Mouse (Mus musculus) forebrain, embryonic 11.5 days (tissue): ENCODE data around the gene Asic2. TPM values are rescaled to one million over a fixed set of nuclear protein-coding genes. Genes with fewer than 3 reads are reported as not detected.

ENCODE experiments used
- ATAC-seq: fragments of 200-750 bp; cut with Nextera tagmentation; replicated peaks from 2 replicates; pipeline ENCODE4 v1.8.0; 2017; ENCODE audit warnings: moderate TSS enrichment; ENCODE audit not compliant: low FRiP score
- DNase-seq: peaks from one replicate; pipeline ENCODE4 v3.0.0-alpha.2; 2017; ENCODE audit warnings: low spot score
- H3K27ac ChIP-seq: fragments of 300-500 bp; sonication (generic); 2 replicates; pipeline ENCODE4 v1.5.1; 2014; ENCODE audit warnings: low read depth, low read length
- H3K27me3 ChIP-seq: fragments of 300-500 bp; sonication (generic); 2 replicates; pipeline ENCODE4 v1.6.1; 2014; ENCODE audit warnings: mild to moderate bottlenecking, low read length, mixed read lengths; ENCODE audit not compliant: control insufficient read depth, insufficient read depth
- H3K36me3 ChIP-seq: fragments of 300-500 bp; sonication (generic); 2 replicates; pipeline ENCODE4 v1.6.1; 2014; ENCODE audit warnings: mild to moderate bottlenecking, low read length, moderate library complexity, mixed read lengths; ENCODE audit not compliant: control insufficient read depth, insufficient read depth
- H3K4me1 ChIP-seq: fragments of 300-500 bp; sonication (generic); replicated peaks from 2 replicates; pipeline ENCODE4 v1.6.1; 2014; ENCODE audit warnings: low read length, mixed read lengths; ENCODE audit not compliant: control insufficient read depth, insufficient read depth
- H3K4me2 ChIP-seq: fragments of 300-500 bp; sonication (generic); 2 replicates; pipeline ENCODE4 v1.6.1; 2014; ENCODE audit warnings: low read depth, mild to moderate bottlenecking, low read length, moderate library complexity, mixed read lengths; ENCODE audit not compliant: severe bottlenecking
- H3K4me3 ChIP-seq: fragments of 300-500 bp; sonication (generic); 2 replicates; pipeline ENCODE4 v1.5.1; 2014; ENCODE audit warnings: low read depth, low read length
- H3K9ac ChIP-seq: fragments of 300-500 bp; sonication (generic); 2 replicates; pipeline ENCODE4 v1.6.1; 2014; ENCODE audit warnings: low read length
- H3K9me3 ChIP-seq: fragments of 300-500 bp; sonication (generic); 2 replicates; pipeline ENCODE4 v1.6.1; 2016; ENCODE audit warnings: low read length, mixed read lengths; ENCODE audit not compliant: control insufficient read depth
- WGBS: fragments of 180-500 bp; shearing (Covaris S2); extraction: QIAGEN DNeasy Blood & Tissue Kit; methylation state at CpG from one replicate; pipeline ENCODE4 v1.1.7; 2014; 5-methylcytosine and 5-hydroxymethylcytosine counted together
- polyA plus RNA-seq: library from polyadenylated mRNA; unstranded; fragments of >200 nt; fragmentation: Nextera tagmentation; extraction: Ambion mirVana; gene quantifications from 2 replicates; pipeline ENCODE4 v1.2.1, GENCODE M21; 2014

The Asic2 gene
- polyA plus RNA-seq, 1 experiment from 2014 or later: 0.94 TPM

DNA sequence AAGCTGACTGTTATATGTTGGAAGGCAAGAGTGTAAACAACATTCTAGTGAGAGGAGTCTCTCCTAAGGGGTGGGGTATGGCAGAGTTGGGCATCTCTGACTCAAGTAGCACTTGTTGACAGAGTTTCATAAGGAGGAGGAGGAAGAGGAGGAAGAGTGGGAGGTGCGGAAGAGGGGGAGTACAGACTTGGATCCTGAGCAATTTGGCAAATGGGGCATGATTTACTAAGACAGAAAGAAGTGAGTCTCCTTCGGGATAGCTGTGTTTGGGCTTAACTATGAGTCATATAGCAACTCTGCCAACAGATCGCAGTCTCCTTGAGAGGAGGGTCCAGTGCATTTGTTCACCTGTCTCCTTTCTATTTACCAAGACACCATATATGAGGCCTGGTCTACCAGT lies 549.1 kb downstream of the Asic2 start:
- ATAC-seq: no peak
- Histone ChIP-seq H3K36me3 (no peaks in the 10 kb centered on the region), H3K9me3 (no peaks in the 10 kb centered on the region), H3K27ac (no peak overlapping the region), H3K4me2 (no peak overlapping the region), H3K4me1 (no peaks in the 10 kb centered on the region), H3K27me3 (no peaks in the 10 kb centered on the region), H3K4me3 (no peak overlapping the region), H3K9ac (no peak overlapping the region)
- DNase-seq: no peak
- 92% methylated on average over 3 of the region's 3 CpGs for WGBS

- ATAC-seq (no peak), DNase-seq (no peak)
- 99% methylated on average over 4 of the region's 4 CpGs for WGBS
- H3K4me3 ChIP-seq: no peak overlapping the region
- H3K4me2 ChIP-seq: no peak overlapping the region
- H3K27me3 ChIP-seq: no peaks in the 10 kb centered on the region
- no peak overlapping the region for H3K9ac ChIP-seq
- no peaks in the 10 kb centered on the region for H3K36me3 ChIP-seq
- no peaks in the 10 kb centered on the region for H3K9me3 ChIP-seq
- H3K4me1 ChIP-seq: no peaks in the 10 kb centered on the region
- H3K27ac ChIP-seq: no peak overlapping the region
These were observed 550.2 kb downstream of the Asic2 start for GRCm38 (mm10) chr11:81418027-81418426.

DNA sequence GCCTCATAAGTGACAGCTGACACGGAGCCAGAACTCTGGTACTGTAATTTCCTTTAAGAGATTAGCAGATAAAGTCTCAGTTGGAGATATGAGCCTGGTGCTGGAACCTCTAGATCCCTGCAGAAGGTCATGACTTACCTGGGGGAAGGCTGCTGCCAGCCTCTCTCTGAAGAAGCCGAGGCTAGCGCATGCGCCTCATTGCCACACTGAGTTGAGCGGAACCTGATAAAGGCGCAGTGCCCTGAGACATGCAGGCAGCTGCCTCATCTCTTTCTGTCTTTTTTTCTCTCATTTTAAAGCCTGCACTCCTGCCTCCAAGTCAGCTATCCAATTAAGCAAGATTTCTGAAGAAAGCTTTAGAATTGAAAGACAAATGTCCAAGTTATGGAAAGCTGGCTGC lies 551.9 kb downstream of the Asic2 start:
- WGBS: 79% methylated on average over 6 of the region's 6 CpGs
- H3K9me3 ChIP-seq: no peaks in the 10 kb centered on the region
- H3K27me3 ChIP-seq: no peaks in the 10 kb centered on the region
- no peak overlapping the region for H3K4me3 ChIP-seq
- H3K36me3 ChIP-seq: no peaks in the 10 kb centered on the region
- no peaks in the 10 kb centered on the region for H3K4me1 ChIP-seq
- no peak for ATAC-seq
- no peak overlapping the region for H3K27ac ChIP-seq
- no peak for DNase-seq
- H3K4me2 ChIP-seq: no peak overlapping the region
- H3K9ac ChIP-seq: no peak overlapping the region

GRCm38 (mm10) chr11:81414596-81414995 lies 553.7 kb downstream of the Asic2 start:
- DNase-seq (no peak), ATAC-seq (no peak)
- Histone ChIP-seq H3K9ac (no peak overlapping the region), H3K4me1 (no peaks in the 10 kb centered on the region), H3K27me3 (no peaks in the 10 kb centered on the region), H3K9me3 (no peaks in the 10 kb centered on the region), H3K27ac (no peak overlapping the region), H3K36me3 (no peaks in the 10 kb centered on the region), H3K4me2 (no peak overlapping the region), H3K4me3 (no peak overlapping the region)
- 95% methylated on average over 2 of the region's 2 CpGs for WGBS

GRCm38 (mm10) chr11:81411251-81411650 lies 557.0 kb downstream of the Asic2 start:
- Histone ChIP-seq H3K9ac (no peak overlapping the region), H3K27ac (no peak overlapping the region), H3K36me3 (no peaks in the 10 kb centered on the region), H3K27me3 (no peaks in the 10 kb centered on the region), H3K4me3 (no peak overlapping the region), H3K4me1 (no peaks in the 10 kb centered on the region), H3K9me3 (no peaks in the 10 kb centered on the region), H3K4me2 (no peak overlapping the region)
- ATAC-seq: no peak
- 85% methylated on average over 4 of the region's 4 CpGs for WGBS
- DNase-seq: no peak

DNA sequence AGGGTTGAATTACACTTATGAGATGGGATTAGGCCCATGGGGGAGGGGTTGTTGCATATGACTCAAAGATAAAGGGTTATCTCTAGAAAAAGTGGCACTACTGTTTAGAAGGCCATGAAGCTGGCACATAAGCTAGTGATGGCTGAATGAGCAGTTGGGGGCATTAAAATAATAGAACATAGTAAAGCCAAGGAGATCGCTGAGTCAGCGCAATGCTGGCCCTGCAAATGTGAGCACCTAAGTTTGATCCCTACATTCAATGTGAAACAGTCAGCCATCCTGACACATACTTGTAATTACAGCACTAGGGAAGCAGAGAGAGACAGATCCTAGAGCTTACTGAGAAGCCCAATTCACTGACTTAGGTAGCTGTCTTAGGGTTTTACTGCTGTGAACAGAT lies 562.3 kb downstream of the Asic2 start:
- H3K9ac ChIP-seq: no peak overlapping the region
- no peak for DNase-seq
- no peak overlapping the region for H3K27ac ChIP-seq
- 98% methylated on average over 2 of the region's 2 CpGs for WGBS
- no peak overlapping the region for H3K4me3 ChIP-seq
- no peaks in the 10 kb centered on the region for H3K36me3 ChIP-seq
- no peaks in the 10 kb centered on the region for H3K27me3 ChIP-seq
- H3K4me1 ChIP-seq: no peaks in the 10 kb centered on the region
- H3K9me3 ChIP-seq: no peaks in the 10 kb centered on the region
- H3K4me2 ChIP-seq: no peak overlapping the region
- ATAC-seq: no peak

DNA sequence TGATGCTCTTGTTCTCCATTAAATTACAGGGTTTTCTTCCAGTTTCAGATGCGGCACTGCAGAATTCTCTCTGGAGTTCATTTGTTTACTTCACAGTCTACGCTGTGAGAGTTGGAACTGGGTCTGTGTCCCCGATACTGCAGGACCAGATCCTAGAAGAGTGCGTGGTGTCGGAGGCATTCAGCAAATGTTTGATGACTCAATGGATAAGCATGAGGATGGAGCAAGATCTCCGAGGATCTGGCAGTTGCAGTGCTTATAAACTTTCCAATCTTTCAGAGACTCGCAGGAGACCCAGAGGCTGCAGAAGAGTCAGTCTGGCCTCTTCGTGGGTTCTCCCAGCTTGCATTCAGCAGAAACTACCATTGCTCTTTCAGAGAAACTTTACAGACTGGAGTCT lies 566.0 kb downstream of the Asic2 start:
- H3K4me2 ChIP-seq: no peak overlapping the region
- no peaks in the 10 kb centered on the region for H3K4me1 ChIP-seq
- no peak overlapping the region for H3K27ac ChIP-seq
- no peaks in the 10 kb centered on the region for H3K36me3 ChIP-seq
- no peak overlapping the region for H3K9ac ChIP-seq
- 89% methylated on average over 8 of the region's 8 CpGs for WGBS
- no peak for DNase-seq
- no peak overlapping the region for H3K4me3 ChIP-seq
- no peak for ATAC-seq
- no peaks in the 10 kb centered on the region for H3K27me3 ChIP-seq
- no peaks in the 10 kb centered on the region for H3K9me3 ChIP-seq

DNA sequence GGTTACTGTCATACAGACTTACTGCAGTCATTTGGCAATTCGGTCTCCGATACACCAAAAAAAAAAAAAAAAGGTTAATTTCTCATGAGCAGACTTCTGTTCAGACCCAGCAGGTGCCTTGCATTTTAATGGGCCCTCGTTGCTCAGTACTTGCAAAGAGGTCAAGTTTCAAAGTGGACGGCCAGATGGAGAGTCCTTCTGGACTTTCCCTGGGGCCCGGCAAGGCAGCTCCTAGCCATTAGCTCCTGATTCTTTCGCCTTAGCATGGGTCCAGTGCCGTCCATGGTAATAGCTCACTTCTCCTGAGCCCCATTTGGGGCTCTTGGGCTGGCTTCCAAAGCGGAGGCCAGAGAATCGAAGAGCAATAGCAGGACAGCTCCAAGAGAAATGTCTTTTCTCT lies 575.4 kb downstream of the Asic2 start:
- ATAC-seq (no peak), DNase-seq (no peak)
- Histone ChIP-seq H3K9ac (no peak overlapping the region), H3K27ac (no peak overlapping the region), H3K36me3 (no peaks in the 10 kb centered on the region), H3K4me2 (no peak overlapping the region), H3K9me3 (no peaks in the 10 kb centered on the region), H3K4me1 (no peaks in the 10 kb centered on the region), H3K4me3 (no peak overlapping the region), H3K27me3 (no peaks in the 10 kb centered on the region)
- 62% methylated on average over 9 of the region's 9 CpGs for WGBS

- WGBS: 93% methylated on average over 2 of the region's 2 CpGs
- Histone ChIP-seq H3K36me3 (no peaks in the 10 kb centered on the region), H3K4me1 (no peaks in the 10 kb centered on the region), H3K27ac (no peak overlapping the region), H3K27me3 (no peaks in the 10 kb centered on the region), H3K9me3 (no peaks in the 10 kb centered on the region), H3K4me2 (no peak overlapping the region), H3K9ac (no peak overlapping the region), H3K4me3 (no peak overlapping the region)
- DNase-seq: no peak
- no peak for ATAC-seq
These were observed 582.1 kb downstream of the Asic2 start for GRCm38 (mm10) chr11:81386185-81386584.
